ENCODE assay signal across 8 mouse cellular contexts in the genomic region with DNA sequence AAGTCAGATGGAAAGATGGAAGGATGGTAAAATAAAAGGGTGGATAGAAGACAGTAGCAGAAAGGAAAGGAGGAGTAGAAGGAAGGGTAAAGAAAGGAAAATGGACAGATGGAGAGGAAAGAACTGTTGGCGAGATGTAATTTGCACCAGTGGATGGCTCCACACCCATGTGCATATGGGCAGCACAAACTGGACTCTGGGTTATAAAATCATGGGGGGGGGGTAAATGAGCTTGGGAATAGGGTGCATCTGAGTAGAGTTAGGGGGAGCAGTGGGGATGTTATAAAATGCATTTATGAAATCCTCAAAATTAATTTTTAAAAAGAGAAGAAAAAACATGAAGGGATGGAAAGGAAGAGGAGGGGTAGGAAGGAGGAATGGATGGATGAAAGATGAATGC. TPM values are rescaled to one million over a fixed set of nuclear protein-coding genes. Genes with fewer than 3 reads are reported as not detected.
DNase-seq lines count a peak whose midpoint lies in the region; ATAC-seq and TF ChIP-seq lines count a peak whose summit lies in the region.

No protein-coding gene starts in this region.

- H3K36me3 ChIP-seq in heart, postnatal 0 days (replicated peaks; ENCODE audit: control insufficient read depth, insufficient read depth, low read length): no peaks in the 10 kb centered on the region; the same call in 1 of the 2 replicates
- H3K36me3 ChIP-seq in hindbrain, embryonic 14.5 days (replicated peaks; ENCODE audit: control insufficient read depth, insufficient read depth): peaks cover 16% of the 10 kb centered on the region
- H3K36me3 ChIP-seq in midbrain, embryonic 13.5 days: peaks cover 10% of the 10 kb centered on the region

- no peak for ATAC-seq in heart, postnatal 0 days (ENCODE audit: insufficient read depth, low read depth)
- no peak for ATAC-seq in hindbrain, embryonic 14.5 days (ENCODE audit: low FRiP score)
- peak; percentile 34; the same call in 1 of the 2 replicates for ATAC-seq in midbrain, embryonic 13.5 days
- no peak for ATAC-seq in cerebellum, adult (ENCODE audit: insufficient number of reproducible peaks, low FRiP score, low TSS enrichment)
- ATAC-seq in granulocyte monocyte progenitor cell, adult 5-6 weeks (replicated peaks; ENCODE audit: poor library complexity, severe bottlenecking): no peak

- WGBS in heart, postnatal 0 days: 80% methylated on average over 1 of the region's 1 CpGs
- 48% methylated on average over 1 of the region's 1 CpGs for WGBS in hindbrain, embryonic 14.5 days
- 60% methylated on average over 1 of the region's 1 CpGs for WGBS in midbrain, embryonic 13.5 days

- no peak for DNase-seq in heart, postnatal 0 days (ENCODE audit: low spot score)
- no peak for DNase-seq in heart, adult 11 months
- peak; percentile 15 for DNase-seq in brain, adult 2 months (ENCODE audit: low read depth, low spot score)
- no peak for DNase-seq in hindbrain, embryonic 14.5 days (ENCODE audit: low spot score)
- DNase-seq in gastrocnemius, postnatal 4 days (ENCODE audit: low spot score in 2 of 2): no peak

- peak overlapping the region; percentile 63 for H3K4me3 ChIP-seq in heart, postnatal 0 days (ENCODE audit: low read depth, low read length)
- peak overlapping the region; percentile 50 for H3K4me3 ChIP-seq in hindbrain, embryonic 14.5 days (replicated peaks; ENCODE audit: low read length)
- peak overlapping the region; percentile 51 for H3K4me3 ChIP-seq in midbrain, embryonic 13.5 days (replicated peaks)

- H3K4me1 ChIP-seq in heart, postnatal 0 days (ENCODE audit: control insufficient read depth, insufficient read depth): no peaks in the 10 kb centered on the region
- no peaks in the 10 kb centered on the region; the same call in 1 of the 2 replicates for H3K4me1 ChIP-seq in hindbrain, embryonic 14.5 days (replicated peaks; ENCODE audit: control insufficient read depth, insufficient read depth, low read length)
- H3K4me1 ChIP-seq in midbrain, embryonic 13.5 days (replicated peaks): peaks cover 12% of the 10 kb centered on the region

- no peak overlapping the region for H3K27ac ChIP-seq in heart, postnatal 0 days (ENCODE audit: low read depth)
- H3K27ac ChIP-seq in hindbrain, embryonic 14.5 days: peak overlapping the region; percentile 54; the same call in 1 of the 2 replicates
- H3K27ac ChIP-seq in midbrain, embryonic 13.5 days: 0 out of 2 replicates have a peak overlapping the region, but pooled peaks have one; percentile 69

- H3K9me3 ChIP-seq in heart, postnatal 0 days (replicated peaks; ENCODE audit: control insufficient read depth, low read length): no peaks in the 10 kb centered on the region
- no peaks in the 10 kb centered on the region for H3K9me3 ChIP-seq in hindbrain, embryonic 14.5 days (ENCODE audit: control insufficient read depth, low read length)
- H3K9me3 ChIP-seq in midbrain, embryonic 13.5 days: no peaks in the 10 kb centered on the region

- no peak overlapping the region; the same call in 1 of the 2 replicates for H3K9ac ChIP-seq in heart, postnatal 0 days (replicated peaks; ENCODE audit: low read depth, low read length)
- peak overlapping the region; percentile 64 for H3K9ac ChIP-seq in hindbrain, embryonic 14.5 days
- H3K9ac ChIP-seq in midbrain, embryonic 13.5 days (replicated peaks): peak overlapping the region; percentile 57

- TF ChIP-seq CTCF in heart, postnatal 0 days (IDR thresholded peaks at IDR 0.05; ENCODE audit: low read depth): no peak

- no peak for TF ChIP-seq EP300 in heart, postnatal 0 days (IDR thresholded peaks at IDR 0.05; ENCODE audit: low read depth)

- peak overlapping the region; percentile 60 for H3K4me2 ChIP-seq in heart, postnatal 0 days (ENCODE audit: low read depth, low read length)
- peak overlapping the region; percentile 64 for H3K4me2 ChIP-seq in hindbrain, embryonic 14.5 days (replicated peaks)
- H3K4me2 ChIP-seq in midbrain, embryonic 13.5 days (replicated peaks): peak overlapping the region; percentile 53

- H3K27me3 ChIP-seq in heart, postnatal 0 days (ENCODE audit: control insufficient read depth, insufficient read depth, low read length): no peaks in the 10 kb centered on the region
- no peaks in the 10 kb centered on the region for H3K27me3 ChIP-seq in hindbrain, embryonic 14.5 days (ENCODE audit: control insufficient read depth, insufficient read depth, low read length)
- H3K27me3 ChIP-seq in midbrain, embryonic 13.5 days: no peaks in the 10 kb centered on the region

RNA-seq across cellular contexts. Expression of a gene that starts 0.7 kb away (rescaled TPM):
- 7.2 and 16.7 TPM in 2 replicates for total RNA-seq in heart, postnatal 0 days (2014; rRNA removed; ENCODE audit: low replicate concordance)
- 1.9 and 2.0 TPM in 2 replicates for polyA plus RNA-seq in heart, postnatal 0 days (2015; fragmentation: Nextera tagmentation; extraction: Ambion mirVana)
- polyA plus RNA-seq in hindbrain, embryonic 14.5 days (2014; fragmentation: Nextera tagmentation; extraction: Ambion mirVana): 19.6 and 19.8 TPM in 2 replicates
- polyA plus RNA-seq in midbrain, embryonic 13.5 days (2015; fragmentation: Nextera tagmentation; extraction: Ambion mirVana): 11.3 and 14.2 TPM in 2 replicates
- 10 to 100 TPM; 18.4 to 20.2 TPM for total RNA-seq in gastrocnemius, postnatal 4 days (2021)
- total RNA-seq in granulocyte monocyte progenitor cell, adult 5-6 weeks (2014; fragmentation: Nextera tagmentation): 12.1 and 13.0 TPM in 2 replicates
- total RNA-seq in granulocyte monocyte progenitor cell, adult 5-6 weeks (2017): 5.3 TPM in 2 replicates

RNA-seq across cellular contexts. Expression of a gene that starts 21.5 kb away (rescaled TPM):
- total RNA-seq in heart, postnatal 0 days (2014; rRNA removed; ENCODE audit: low replicate concordance): 20.4 and 33.7 TPM in 2 replicates
- 23.3 and 27.6 TPM in 2 replicates for polyA plus RNA-seq in heart, postnatal 0 days (2015; fragmentation: Nextera tagmentation; extraction: Ambion mirVana)
- polyA plus RNA-seq in hindbrain, embryonic 14.5 days (2014; fragmentation: Nextera tagmentation; extraction: Ambion mirVana): 38.0 and 40.9 TPM in 2 replicates
- 33.9 and 36.2 TPM in 2 replicates for polyA plus RNA-seq in midbrain, embryonic 13.5 days (2015; fragmentation: Nextera tagmentation; extraction: Ambion mirVana)
- 10 to 100 TPM; 13.0 to 16.1 TPM for total RNA-seq in gastrocnemius, postnatal 4 days (2021)
- 6.8 and 14.3 TPM in 2 replicates for total RNA-seq in granulocyte monocyte progenitor cell, adult 5-6 weeks (2014; fragmentation: Nextera tagmentation)
- total RNA-seq in granulocyte monocyte progenitor cell, adult 5-6 weeks (2017): 31.2 and 32.8 TPM in 2 replicates
